Mouse (Mus musculus): ENCODE measurements around the gene Slirp. TPM values are rescaled to one million over a fixed set of nuclear protein-coding genes. Genes with fewer than 3 reads are reported as not detected.
A peak's percentile ranks its signal among the peaks of the same experiment; 100 is the strongest.
"Not testable (repeated sequence)": the region's sequence is repeated elsewhere in the genome, so short reads cannot be mapped to it uniquely, and the experiment has no call there.

Gene Slirp
- total and polyA plus RNA-seq, 2 experiments from 2014 or later: 224 to 288 TPM

GRCm38 (mm10) chr12:87464678-87465297 is 21.1 kb downstream of the Slirp start:
- Histone ChIP-seq H3K9ac (replicated peaks; ENCODE audit: low read depth, low read length) (no peak overlapping the region), H3K36me3 (replicated peaks; ENCODE audit: control insufficient read depth, insufficient read depth, low read length) (peaks cover 76% of the 10 kb centered on the region), H3K4me2 (ENCODE audit: low read depth, low read length) (no peak overlapping the region), H3K27ac (ENCODE audit: low read depth) (no peak overlapping the region), H3K9me3 (replicated peaks; ENCODE audit: control insufficient read depth, low read length) (no peaks in the 10 kb centered on the region), H3K27me3 (ENCODE audit: control insufficient read depth, insufficient read depth, low read length) (no peaks in the 10 kb centered on the region), H3K4me3 (ENCODE audit: low read depth, low read length) (no peak overlapping the region), H3K4me1 (ENCODE audit: control insufficient read depth, insufficient read depth) (no peaks in the 10 kb centered on the region)
- TF ChIP-seq CTCF (IDR thresholded peaks at IDR 0.05; ENCODE audit: low read depth) (no peak), EP300 (IDR thresholded peaks at IDR 0.05; ENCODE audit: low read depth) (no peak)
- DNase-seq (ENCODE audit: low spot score) (no peak), ATAC-seq (ENCODE audit: insufficient read depth, low read depth) (no peak)
- 81% methylated on average over 6 of the region's 6 CpGs for WGBS

- no peak for TF ChIP-seq CTCF (IDR thresholded peaks at IDR 0.05; ENCODE audit: low read depth)
- TF ChIP-seq EP300 (IDR thresholded peaks at IDR 0.05; ENCODE audit: low read depth): no peak
- ATAC-seq (ENCODE audit: insufficient read depth, low read depth) (no peak), DNase-seq (ENCODE audit: low spot score) (no peak)
- H3K9me3 ChIP-seq (replicated peaks; ENCODE audit: control insufficient read depth, low read length): no peaks in the 10 kb centered on the region
- peaks cover 12% of the 10 kb centered on the region for H3K4me1 ChIP-seq (ENCODE audit: control insufficient read depth, insufficient read depth)
- peak overlapping the region; percentile 68 for H3K4me3 ChIP-seq (ENCODE audit: low read depth, low read length)
- 68% methylated on average over 7 of the region's 7 CpGs for WGBS
- no peak overlapping the region for H3K27ac ChIP-seq (ENCODE audit: low read depth)
- H3K36me3 ChIP-seq (replicated peaks; ENCODE audit: control insufficient read depth, insufficient read depth, low read length): peaks cover 26% of the 10 kb centered on the region
- no peaks in the 10 kb centered on the region for H3K27me3 ChIP-seq (ENCODE audit: control insufficient read depth, insufficient read depth, low read length)
- H3K9ac ChIP-seq (replicated peaks; ENCODE audit: low read depth, low read length): 0 out of 2 replicates have a peak overlapping the region, but pooled peaks have one; percentile 90
- peak overlapping the region; percentile 68 for H3K4me2 ChIP-seq (ENCODE audit: low read depth, low read length)
Measured at GRCm38 (mm10) chr12:87470263-87471136, 26.8 kb downstream of the Slirp start.

GRCm38 (mm10) chr12:87471421-87471963 is 27.8 kb downstream of the Slirp start:
- ATAC-seq (ENCODE audit: insufficient read depth, low read depth): no peak
- peak overlapping the region; percentile 81 for H3K27ac ChIP-seq (ENCODE audit: low read depth)
- TF ChIP-seq CTCF (IDR thresholded peaks at IDR 0.05; ENCODE audit: low read depth): no peak
- TF ChIP-seq EP300 (IDR thresholded peaks at IDR 0.05; ENCODE audit: low read depth): no peak
- H3K36me3 ChIP-seq (replicated peaks; ENCODE audit: control insufficient read depth, insufficient read depth, low read length): peaks cover 20% of the 10 kb centered on the region
- no peaks in the 10 kb centered on the region for H3K27me3 ChIP-seq (ENCODE audit: control insufficient read depth, insufficient read depth, low read length)
- H3K4me3 ChIP-seq (ENCODE audit: low read depth, low read length): peak overlapping the region; percentile 68
- H3K4me1 ChIP-seq (ENCODE audit: control insufficient read depth, insufficient read depth): peaks cover 12% of the 10 kb centered on the region
- H3K4me2 ChIP-seq (ENCODE audit: low read depth, low read length): peak overlapping the region; percentile 68
- no peaks in the 10 kb centered on the region for H3K9me3 ChIP-seq (replicated peaks; ENCODE audit: control insufficient read depth, low read length)
- H3K9ac ChIP-seq (replicated peaks; ENCODE audit: low read depth, low read length): peak overlapping the region; percentile 90
- DNase-seq (ENCODE audit: low spot score): peak; percentile 14
- WGBS: under 1% methylated on average over 19 of the region's 19 CpGs

DNA sequence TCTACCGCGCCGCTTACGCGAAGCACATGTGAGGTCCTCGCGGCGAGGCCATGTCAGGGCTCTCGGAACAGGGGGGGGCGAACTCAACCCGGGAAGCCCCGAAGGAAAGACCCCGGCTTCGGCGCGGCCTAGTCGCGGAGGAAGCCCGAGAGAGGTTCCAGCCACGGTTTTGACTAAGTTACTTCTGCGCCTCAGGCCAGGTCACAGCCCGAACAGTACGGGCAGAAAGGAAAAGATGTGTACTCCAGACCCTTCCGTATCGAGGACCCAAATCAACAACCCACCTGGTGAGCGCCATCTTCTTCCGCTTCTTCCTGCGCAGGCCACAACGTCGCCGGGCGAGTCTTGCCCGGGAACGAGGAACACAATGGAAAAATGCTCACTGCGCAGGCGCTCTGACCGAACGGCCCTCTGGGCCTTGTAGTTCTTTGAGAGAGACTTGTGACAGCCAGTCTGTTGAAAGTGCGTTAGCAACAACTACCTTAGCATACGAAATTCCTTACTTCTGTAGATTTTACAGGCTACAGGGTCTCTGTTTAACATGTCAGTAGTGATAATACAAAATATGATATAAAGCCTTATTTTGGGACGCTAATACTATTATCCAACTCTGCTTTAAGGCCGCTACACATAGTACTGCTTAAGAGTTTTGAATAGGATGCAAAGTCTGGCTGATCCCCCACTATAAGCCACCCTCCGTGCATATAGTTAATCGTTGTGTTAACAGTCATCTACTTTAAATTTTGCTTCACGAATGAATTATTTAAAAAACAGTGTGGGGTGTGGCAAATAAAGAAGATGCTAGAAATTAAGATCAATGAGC is 28.5 kb downstream of the Slirp start, which contains the start of gene Snw1:
Snw1 (minus strand) TSS at position 311 of the 823 bp plus-strand sequence.
- Histone ChIP-seq H3K9ac (replicated peaks; ENCODE audit: low read depth, low read length) (peak within 1 kb of the TSS; percentile 90), H3K27me3 (ENCODE audit: control insufficient read depth, insufficient read depth, low read length) (no peaks in the 10 kb centered on the region), H3K4me3 (ENCODE audit: low read depth, low read length) (peak within 1 kb of the TSS; percentile 68), H3K4me1 (ENCODE audit: control insufficient read depth, insufficient read depth) (peaks cover 12% of the 10 kb centered on the region), H3K27ac (ENCODE audit: low read depth) (peak within 1 kb of the TSS; percentile 81), H3K4me2 (ENCODE audit: low read depth, low read length) (peak within 1 kb of the TSS; percentile 68), H3K9me3 (replicated peaks; ENCODE audit: control insufficient read depth, low read length) (no peaks in the 10 kb centered on the region), H3K36me3 (replicated peaks; ENCODE audit: control insufficient read depth, insufficient read depth, low read length) (peaks cover 13% of the 10 kb centered on the region)
- TF ChIP-seq CTCF (IDR thresholded peaks at IDR 0.05; ENCODE audit: low read depth) (no peak), EP300 (IDR thresholded peaks at IDR 0.05; ENCODE audit: low read depth) (peak; percentile 87; the same call in 1 of the 2 replicates)
- WGBS: 3% methylated on average over 45 of the region's 45 CpGs
- ATAC-seq (ENCODE audit: insufficient read depth, low read depth): peak; percentile 97
- peak; percentile 91 for DNase-seq (ENCODE audit: low spot score)

- no peaks in the 10 kb centered on the region for H3K36me3 ChIP-seq (replicated peaks; ENCODE audit: control insufficient read depth, insufficient read depth, low read length)
Measured at GRCm38 (mm10) chr12:87474756-87475155, 31.1 kb downstream of the Slirp start.

DNA sequence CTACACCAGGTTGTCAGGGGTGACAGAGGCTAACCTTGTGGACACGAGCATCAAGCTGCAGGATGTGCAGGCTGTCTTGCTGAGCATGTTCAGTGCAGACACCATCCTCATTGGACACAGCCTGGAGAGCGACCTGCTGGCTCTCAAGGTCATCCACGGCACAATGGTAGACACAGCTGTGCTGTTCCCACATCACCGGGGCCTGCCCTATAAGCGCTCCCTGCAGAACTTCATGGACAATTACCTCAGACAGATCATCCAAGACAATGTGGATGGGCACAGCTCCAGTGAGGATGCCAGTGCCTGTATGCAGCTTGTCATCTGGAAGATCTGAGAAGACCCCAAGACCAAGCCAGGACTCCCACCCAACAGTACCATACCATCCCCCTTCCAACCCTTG is 38.8 kb downstream of the Slirp start:
- WGBS: 87% methylated on average over 5 of the region's 5 CpGs
- H3K27ac ChIP-seq (ENCODE audit: low read depth); H3K9ac ChIP-seq (replicated peaks; ENCODE audit: low read depth, low read length); H3K4me1 ChIP-seq (ENCODE audit: control insufficient read depth, insufficient read depth); DNase-seq (ENCODE audit: low spot score); H3K36me3 ChIP-seq (replicated peaks; ENCODE audit: control insufficient read depth, insufficient read depth, low read length); H3K4me3 ChIP-seq (ENCODE audit: low read depth, low read length); H3K27me3 ChIP-seq (ENCODE audit: control insufficient read depth, insufficient read depth, low read length); H3K4me2 ChIP-seq (ENCODE audit: low read depth, low read length); ATAC-seq (ENCODE audit: insufficient read depth, low read depth); H3K9me3 ChIP-seq (replicated peaks; ENCODE audit: control insufficient read depth, low read length): not testable (repeated sequence)

More at GRCm38 (mm10) chr12:87474756-87475155, 31.1 kb downstream of the Slirp start:
- H3K27ac ChIP-seq (ENCODE audit: low read depth): no peak overlapping the region
- H3K9me3 ChIP-seq (replicated peaks; ENCODE audit: control insufficient read depth, low read length): no peaks in the 10 kb centered on the region
- H3K9ac ChIP-seq (replicated peaks; ENCODE audit: low read depth, low read length): no peak overlapping the region
- WGBS: 69% methylated on average over 3 of the region's 3 CpGs
- H3K4me1 ChIP-seq (ENCODE audit: control insufficient read depth, insufficient read depth): peaks cover 12% of the 10 kb centered on the region
- TF ChIP-seq EP300 (IDR thresholded peaks at IDR 0.05; ENCODE audit: low read depth) (no peak), CTCF (IDR thresholded peaks at IDR 0.05; ENCODE audit: low read depth) (no peak)
- H3K4me2 ChIP-seq (ENCODE audit: low read depth, low read length): no peak overlapping the region
- DNase-seq (ENCODE audit: low spot score) (no peak), ATAC-seq (ENCODE audit: insufficient read depth, low read depth) (no peak)
- H3K27me3 ChIP-seq (ENCODE audit: control insufficient read depth, insufficient read depth, low read length): no peaks in the 10 kb centered on the region
- H3K4me3 ChIP-seq (ENCODE audit: low read depth, low read length): no peak overlapping the region

- 50% methylated on average over 2 of the region's 2 CpGs for WGBS
- H3K36me3 ChIP-seq (replicated peaks; ENCODE audit: control insufficient read depth, insufficient read depth, low read length); ATAC-seq (ENCODE audit: insufficient read depth, low read depth); DNase-seq (ENCODE audit: low spot score); H3K9ac ChIP-seq (replicated peaks; ENCODE audit: low read depth, low read length); H3K4me2 ChIP-seq (ENCODE audit: low read depth, low read length); H3K27me3 ChIP-seq (ENCODE audit: control insufficient read depth, insufficient read depth, low read length); H3K9me3 ChIP-seq (replicated peaks; ENCODE audit: control insufficient read depth, low read length); H3K4me1 ChIP-seq (ENCODE audit: control insufficient read depth, insufficient read depth); H3K27ac ChIP-seq (ENCODE audit: low read depth); H3K4me3 ChIP-seq (ENCODE audit: low read depth, low read length): not testable (repeated sequence)
Measured at GRCm38 (mm10) chr12:87488683-87489082, 45.0 kb downstream of the Slirp start.

Measured in heart, postnatal 0 days (tissue).